Mouse (Mus musculus) ES-Bruce4 (cell line): ENCODE measurements at regions not wholly inside any gene's neighbourhood (a gene's known extent, or its start where the extent isn't known, plus 50 kb on each side); places are given as distances from the start of the nearest gene placed in this dataset.

Experiments
- CTCF ChIP-seq: IDR thresholded peaks from one replicate; pipeline ENCODE4 v1.8.1; 2011; ENCODE audit warnings: low read depth, low read length
- EP300 ChIP-seq: IDR thresholded peaks from 2 replicates; pipeline ENCODE4 v1.6.1; 2011; ENCODE audit warnings: low read depth, low read length; ENCODE audit not compliant: insufficient read depth
- POLR2A ChIP-seq: IDR thresholded peaks from one replicate; pipeline ENCODE4 v1.8.1; 2011; ENCODE audit warnings: low read length; ENCODE audit not compliant: insufficient read depth

- TF ChIP-seq EP300 (no peak), CTCF (no peak), POLR2A (no peak)
Observed at GRCm38 (mm10) chr11:25321494-25321893, 889.1 kb downstream of the 5730522E02Rik start.
